Mouse (Mus musculus) ES-Bruce4 (cell line): ENCODE results near the gene Ltbp3. TPM values are rescaled to one million over a fixed set of nuclear protein-coding genes. Genes with fewer than 3 reads are reported as not detected.

ENCODE experiments used
- H3K27ac ChIP-seq: 2 replicates; pipeline ENCODE4 v1.5.1; 2012; ENCODE audit warnings: low read length, inconsistent platforms; ENCODE audit not compliant: insufficient read depth
- H3K27me3 ChIP-seq: 2 replicates; pipeline ENCODE4 v1.6.1; 2012; ENCODE audit warnings: mild to moderate bottlenecking, low read length, inconsistent platforms; ENCODE audit not compliant: control insufficient read depth, poor library complexity, insufficient read depth, severe bottlenecking
- H3K36me3 ChIP-seq: 2 replicates; pipeline ENCODE4 v1.6.1; 2012; ENCODE audit warnings: inconsistent platforms, mild to moderate bottlenecking, low read length, moderate library complexity; ENCODE audit not compliant: control insufficient read depth, poor library complexity, insufficient read depth, severe bottlenecking
- H3K4me1 ChIP-seq: one replicate; pipeline ENCODE4 v1.8.1; 2011; ENCODE audit warnings: low read length; ENCODE audit not compliant: control insufficient read depth, insufficient read depth
- H3K4me3 ChIP-seq: 2 replicates; pipeline ENCODE4 v1.5.1; 2011; ENCODE audit warnings: low read depth, mild to moderate bottlenecking, low read length
- H3K9ac ChIP-seq: 2 replicates; pipeline ENCODE4 v1.6.1; 2012; ENCODE audit warnings: low read depth, mild to moderate bottlenecking, inconsistent platforms; ENCODE audit not compliant: poor library complexity, severe bottlenecking
- H3K9me3 ChIP-seq: replicated peaks from 2 replicates; pipeline ENCODE4 v1.6.1; 2012; ENCODE audit warnings: mild to moderate bottlenecking, low read length, inconsistent platforms; ENCODE audit not compliant: control insufficient read depth, poor library complexity, insufficient read depth, severe bottlenecking
- CTCF ChIP-seq: IDR thresholded peaks from one replicate; pipeline ENCODE4 v1.8.1; 2011; ENCODE audit warnings: low read depth, low read length
- EP300 ChIP-seq: IDR thresholded peaks from 2 replicates; pipeline ENCODE4 v1.6.1; 2011; ENCODE audit warnings: low read depth, low read length; ENCODE audit not compliant: insufficient read depth
- POLR2A ChIP-seq: IDR thresholded peaks from one replicate; pipeline ENCODE4 v1.8.1; 2011; ENCODE audit warnings: low read length; ENCODE audit not compliant: insufficient read depth
- polyA plus RNA-seq: library from polyadenylated mRNA; stranded (reverse); fragments of >200 nt; gene quantifications from 2 replicates; pipeline ENCODE4 v1.2.4, GENCODE M21; 2011; ENCODE audit warnings: low read depth; ENCODE audit not compliant: missing spikeins, insufficient read depth, insufficient read length

The Ltbp3 gene
- polyA plus RNA-seq, 1 experiment = 5.9 TPM

GRCm38 (mm10) chr19:5726961-5727578 lies 13.6 kb upstream of the Ltbp3 start:
- H3K9ac ChIP-seq = no peak overlapping the region
- H3K27ac ChIP-seq = no peak overlapping the region
- H3K4me3 ChIP-seq = no peak overlapping the region
- H3K4me1 ChIP-seq = no peaks in the 10 kb centered on the region
- TF ChIP-seq CTCF (no peak), POLR2A (no peak), EP300 (no peak)
- no peaks in the 10 kb centered on the region for H3K9me3 ChIP-seq
- H3K36me3 ChIP-seq = no peaks in the 10 kb centered on the region
- H3K27me3 ChIP-seq = no peaks in the 10 kb centered on the region

GRCm38 (mm10) chr19:5727701-5728100 lies 13.0 kb upstream of the Ltbp3 start:
- TF ChIP-seq EP300 (peak; percentile 56; the same call in 1 of the 2 replicates), CTCF (peak; percentile 97), POLR2A (no peak)
- Histone ChIP-seq H3K4me1 (no peaks in the 10 kb centered on the region), H3K4me3 (peak overlapping the region; percentile 20; the same call in 1 of the 2 replicates), H3K9me3 (no peaks in the 10 kb centered on the region), H3K27me3 (no peaks in the 10 kb centered on the region), H3K9ac (no peak overlapping the region), H3K36me3 (no peaks in the 10 kb centered on the region), H3K27ac (no peak overlapping the region)

GRCm38 (mm10) chr19:5728631-5729443 lies 11.9 kb upstream of the Ltbp3 start:
- no peak for TF ChIP-seq CTCF
- no peak for TF ChIP-seq POLR2A
- TF ChIP-seq EP300 = no peak
- H3K27me3 ChIP-seq = no peaks in the 10 kb centered on the region

GRCm38 (mm10) chr19:5729444-5729815 lies 11.3 kb upstream of the Ltbp3 start, which contains the start of gene Fam89b:
TSS of gene Fam89b (minus strand) at chr19:5729653.
- TF ChIP-seq POLR2A (peak; percentile 74), CTCF (no peak), EP300 (no peak)
- Histone ChIP-seq H3K27ac (no peak within 1 kb of the TSS), H3K4me3 (peak within 1 kb of the TSS; percentile 91), H3K27me3 (no peaks in the 10 kb centered on the region), H3K9ac (peak within 1 kb of the TSS; percentile 95), H3K9me3 (no peaks in the 10 kb centered on the region), H3K36me3 (no peaks in the 10 kb centered on the region), H3K4me1 (no peaks in the 10 kb centered on the region)

More at GRCm38 (mm10) chr19:5728631-5729443, 11.9 kb upstream of the Ltbp3 start:
- no peak overlapping the region for H3K27ac ChIP-seq
- H3K9ac ChIP-seq = peak overlapping the region; percentile 95
- no peaks in the 10 kb centered on the region for H3K9me3 ChIP-seq
- H3K36me3 ChIP-seq = no peaks in the 10 kb centered on the region
- H3K4me3 ChIP-seq = peak overlapping the region; percentile 91
- no peaks in the 10 kb centered on the region for H3K4me1 ChIP-seq

GRCm38 (mm10) chr19:5730314-5731186 lies 10.2 kb upstream of the Ltbp3 start:
- Histone ChIP-seq H3K27ac (no peak overlapping the region), H3K9me3 (no peaks in the 10 kb centered on the region), H3K9ac (peak overlapping the region; percentile 59), H3K4me3 (peak overlapping the region; percentile 83), H3K36me3 (no peaks in the 10 kb centered on the region), H3K27me3 (no peaks in the 10 kb centered on the region), H3K4me1 (no peaks in the 10 kb centered on the region)
- TF ChIP-seq CTCF (no peak), EP300 (no peak), POLR2A (no peak)
